Mouse (Mus musculus) spleen, adult 12 weeks (tissue): ENCODE results near the gene Setd3.
"Not testable (repeated sequence)": the region's sequence is repeated elsewhere in the genome, so short reads cannot be mapped to it uniquely, and the experiment has no call there.

Experiments
- DNase-seq: peaks from one replicate; pipeline ENCODE4 v3.0.0; 2022; ENCODE audit warnings: low spot score

Gene Setd3

GRCm38 (mm10) chr12:108143624-108144498 is 35.3 kb downstream of the Setd3 start:
- DNase-seq = no peak

- no peak for DNase-seq
These were observed 43.4 kb downstream of the Setd3 start for GRCm38 (mm10) chr12:108135610-108136208.

DNA sequence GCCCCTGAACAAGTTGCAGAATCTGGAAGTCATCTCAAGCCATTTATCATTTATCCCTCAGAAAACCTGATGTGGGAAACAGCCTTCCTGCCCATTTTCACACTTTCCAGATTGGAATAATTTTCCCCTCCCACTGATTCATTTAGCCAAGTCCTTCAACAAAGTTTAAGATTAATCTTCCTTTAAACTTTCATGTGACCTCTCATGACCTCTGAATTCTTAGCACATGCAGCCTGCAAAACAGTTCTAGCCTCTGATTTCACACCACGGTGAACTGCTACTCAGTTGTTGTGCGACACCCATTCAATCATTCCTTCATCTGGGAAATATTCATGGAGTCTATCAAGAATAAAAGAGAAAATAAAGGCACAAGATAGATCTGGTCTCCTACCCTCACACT is 45.9 kb downstream of the Setd3 start:
- DNase-seq = no peak

DNA sequence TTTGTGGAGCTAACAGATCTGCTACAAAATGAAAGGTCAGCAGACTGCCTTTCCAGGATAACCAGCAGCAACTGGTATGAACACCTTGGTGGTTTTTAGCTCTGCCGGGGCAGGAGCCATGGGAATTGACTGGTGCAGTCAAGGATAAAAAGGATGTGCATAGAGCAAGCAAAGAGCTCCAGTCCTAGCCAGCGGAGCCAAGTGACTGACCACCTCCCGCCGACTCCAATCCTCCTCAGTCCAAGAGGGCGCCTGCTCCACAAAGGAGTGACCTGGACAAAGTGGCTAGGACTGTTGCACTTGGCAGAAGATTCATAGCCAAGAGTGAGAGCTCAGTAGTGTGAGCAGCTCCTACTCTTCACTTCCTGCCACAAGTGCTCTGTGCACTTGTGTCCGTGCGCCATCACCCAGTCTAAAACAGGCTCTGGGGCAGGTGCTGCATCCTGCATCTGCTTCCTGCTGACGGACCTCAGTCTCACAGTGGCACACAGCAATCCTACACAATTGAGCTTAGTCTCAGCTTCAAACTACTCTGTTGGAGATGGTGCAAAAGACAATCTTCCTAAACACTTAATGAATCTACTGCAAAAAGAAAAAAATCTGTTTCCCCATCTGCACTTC is 46.6 kb downstream of the Setd3 start:
- DNase-seq = no peak

- no peak for DNase-seq
These were observed 57.8 kb downstream of the Setd3 start for GRCm38 (mm10) chr12:108121288-108121687.

- DNase-seq = no peak
These were observed 58.7 kb downstream of the Setd3 start for GRCm38 (mm10) chr12:108120434-108120833.

DNA sequence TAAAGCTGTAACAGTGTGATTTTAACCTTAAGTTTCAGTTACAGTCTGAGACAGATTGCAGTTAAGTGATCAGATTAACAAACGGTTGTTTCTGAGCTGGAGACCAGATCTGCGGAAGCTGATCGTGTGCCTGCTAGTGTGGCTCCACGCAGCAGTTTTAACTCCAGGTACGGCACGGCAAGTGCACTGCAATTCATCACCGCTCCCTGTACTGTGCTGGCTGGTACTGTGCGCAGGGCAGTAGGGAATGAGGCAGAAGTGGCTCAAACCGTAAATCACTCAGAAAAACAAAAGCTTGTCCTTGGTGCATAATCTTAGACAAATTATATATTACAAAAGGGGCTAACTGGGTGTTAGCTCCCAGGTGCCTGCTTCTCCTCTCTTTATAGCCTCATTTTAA is 59.2 kb downstream of the Setd3 start:
- DNase-seq = no peak

DNA sequence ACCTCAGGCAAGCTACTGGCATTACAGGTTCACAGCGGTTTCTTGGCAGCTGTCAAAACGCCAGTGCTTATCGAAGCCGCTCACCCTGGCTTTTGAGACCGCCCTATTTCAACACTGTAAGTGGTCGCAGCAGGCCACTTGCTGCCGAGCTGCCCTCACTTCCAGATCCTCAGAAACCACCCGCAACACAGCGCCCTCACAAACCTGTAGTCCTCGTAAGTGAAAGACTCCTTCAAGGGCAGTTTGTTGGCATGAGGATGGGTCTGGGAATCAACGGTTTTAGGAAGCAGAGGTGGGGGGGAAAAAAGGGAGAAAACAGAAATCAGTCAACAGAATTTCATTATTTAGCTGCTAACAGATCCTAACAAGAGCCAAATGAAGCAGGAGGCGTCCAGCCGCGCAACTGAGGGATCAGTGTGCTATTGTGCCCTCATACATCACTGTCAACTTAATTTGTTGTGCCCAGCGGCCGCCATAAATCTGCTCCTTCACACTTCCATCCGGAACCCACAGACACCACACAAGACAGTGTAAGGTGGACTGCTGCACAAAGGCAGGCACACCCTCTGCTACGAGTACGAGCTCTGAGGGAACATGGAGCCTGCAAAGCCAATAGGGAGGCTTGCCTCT is 60.1 kb downstream of the Setd3 start:
- no peak for DNase-seq

GRCm38 (mm10) chr12:108118503-108118901 is 60.6 kb downstream of the Setd3 start:
- DNase-seq = no peak

DNA sequence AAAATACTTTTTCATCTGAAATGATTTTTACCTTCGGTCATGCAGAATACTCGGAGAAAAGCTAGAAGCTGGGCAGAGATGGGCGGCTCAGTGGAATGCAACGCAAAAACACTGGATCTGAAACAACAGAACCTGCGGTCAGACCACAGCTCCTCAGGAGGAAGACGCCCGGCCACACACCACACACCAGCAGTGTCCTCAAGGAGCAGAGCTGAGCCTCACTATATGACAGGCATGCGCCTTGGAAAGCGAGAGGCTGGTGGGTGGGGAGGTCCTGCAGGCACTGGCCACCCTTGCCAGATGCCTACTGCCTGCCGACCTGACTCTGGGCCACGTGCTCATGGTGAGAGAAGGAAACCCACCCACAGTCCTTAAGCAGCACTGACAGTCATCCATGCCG is 67.9 kb downstream of the Setd3 start:
- no peak for DNase-seq

DNA sequence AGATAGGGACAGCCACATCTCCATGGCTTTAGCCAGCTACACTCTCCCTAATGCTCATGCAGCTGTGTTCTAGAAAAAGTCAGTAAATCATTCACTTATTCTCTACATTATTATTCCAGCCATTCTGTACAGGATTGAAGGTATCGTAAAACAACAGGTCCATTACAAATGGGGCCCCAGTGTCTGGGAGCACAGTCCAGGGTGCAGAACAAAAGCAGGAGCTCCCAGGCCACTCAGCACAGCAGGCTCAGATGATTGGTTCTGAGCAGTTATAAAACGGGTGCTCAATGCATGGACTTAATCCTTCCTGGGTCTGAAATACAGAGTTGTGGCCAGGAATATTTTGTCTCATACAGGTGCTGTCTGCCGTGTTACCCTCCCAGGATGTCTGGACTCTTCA is 68.4 kb downstream of the Setd3 start:
- no peak for DNase-seq

GRCm38 (mm10) chr12:108109732-108110131 is 69.4 kb downstream of the Setd3 start:
- DNase-seq = no peak

- DNase-seq = not testable (repeated sequence)
These were observed 70.5 kb downstream of the Setd3 start for GRCm38 (mm10) chr12:108108591-108108990.

DNA sequence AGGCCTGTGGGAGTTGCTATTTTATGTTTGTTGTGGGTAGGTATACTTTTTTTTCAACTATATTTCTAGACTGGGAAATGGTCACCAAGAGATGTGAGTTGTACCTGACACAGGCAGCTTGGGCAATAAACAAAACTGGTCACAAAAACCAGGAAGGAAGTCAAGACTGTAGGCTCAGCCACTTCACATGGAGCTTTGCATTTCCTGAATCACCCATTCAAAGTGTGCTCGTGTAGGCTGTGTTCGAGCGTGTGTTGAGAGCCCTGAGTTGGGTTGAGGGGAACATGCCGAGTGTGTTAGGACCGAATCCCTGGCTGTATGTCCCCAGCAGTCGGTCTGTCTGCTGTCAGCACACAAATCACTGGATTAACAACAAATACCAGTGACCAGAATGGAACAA is 75.8 kb downstream of the Setd3 start:
- DNase-seq = no peak

- no peak for DNase-seq
These were observed 77.0 kb downstream of the Setd3 start for GRCm38 (mm10) chr12:108102119-108102518.

DNA sequence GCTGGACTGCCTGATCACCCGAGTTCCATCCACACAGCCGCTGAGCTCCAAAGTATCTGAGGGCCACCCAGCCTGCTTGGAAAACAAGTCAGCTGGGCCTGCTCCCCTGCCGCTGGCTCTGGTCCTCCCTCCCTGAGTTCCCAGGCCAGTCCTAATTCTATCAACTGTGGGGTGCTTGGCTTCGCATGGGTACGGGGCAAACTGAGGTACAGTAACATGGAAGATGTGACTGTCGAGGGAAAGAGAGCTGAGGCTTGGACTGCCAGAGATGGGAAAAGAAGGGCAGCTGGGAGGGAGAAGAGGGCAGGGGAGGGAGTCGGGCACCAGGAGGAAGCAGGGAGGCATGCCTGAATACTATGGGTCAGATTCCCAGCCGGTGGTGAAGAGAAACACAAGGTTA is 78.9 kb downstream of the Setd3 start:
- no peak for DNase-seq

GRCm38 (mm10) chr12:108098201-108098980 is 80.7 kb downstream of the Setd3 start:
- no peak for DNase-seq

DNA sequence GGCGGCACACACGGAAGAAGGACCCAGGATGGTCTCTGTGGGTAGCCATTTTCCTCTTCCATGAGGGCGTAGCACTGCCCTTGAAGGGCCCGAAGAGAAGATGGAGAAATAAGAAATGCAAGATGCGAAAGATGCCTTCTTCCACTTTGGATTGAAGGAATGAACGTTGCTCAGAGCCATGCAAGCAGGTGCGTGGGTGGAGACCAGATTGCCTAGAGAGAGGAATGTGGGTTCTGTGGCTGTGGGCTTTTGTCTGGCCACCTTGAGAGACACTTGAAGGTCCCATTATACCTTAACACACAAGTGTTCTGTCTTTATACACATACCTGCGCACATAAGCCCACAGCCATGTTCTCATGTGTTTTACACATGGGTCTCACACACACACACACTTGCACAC is 81.5 kb downstream of the Setd3 start:
- DNase-seq = no peak

DNA sequence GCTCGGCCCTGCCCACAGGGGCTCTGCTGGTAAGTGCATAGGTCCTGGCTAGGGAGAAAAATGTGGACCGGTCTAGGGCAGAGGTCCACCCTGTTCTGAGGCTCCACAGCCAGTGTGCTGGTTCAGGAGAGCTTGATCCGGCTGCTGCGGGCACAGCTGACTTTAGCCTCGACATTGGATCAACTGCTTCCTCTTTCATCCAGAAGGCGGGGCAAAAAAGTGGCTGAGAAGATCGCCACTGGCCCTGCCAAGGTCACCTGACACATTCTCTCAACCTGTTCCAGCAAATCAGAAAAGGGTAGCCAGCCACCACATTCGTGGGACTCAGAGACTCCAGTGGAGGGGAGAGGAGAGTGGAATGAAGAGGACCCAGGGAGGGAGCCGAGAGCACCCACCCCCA is 90.9 kb downstream of the Setd3 start:
- no peak for DNase-seq

DNA sequence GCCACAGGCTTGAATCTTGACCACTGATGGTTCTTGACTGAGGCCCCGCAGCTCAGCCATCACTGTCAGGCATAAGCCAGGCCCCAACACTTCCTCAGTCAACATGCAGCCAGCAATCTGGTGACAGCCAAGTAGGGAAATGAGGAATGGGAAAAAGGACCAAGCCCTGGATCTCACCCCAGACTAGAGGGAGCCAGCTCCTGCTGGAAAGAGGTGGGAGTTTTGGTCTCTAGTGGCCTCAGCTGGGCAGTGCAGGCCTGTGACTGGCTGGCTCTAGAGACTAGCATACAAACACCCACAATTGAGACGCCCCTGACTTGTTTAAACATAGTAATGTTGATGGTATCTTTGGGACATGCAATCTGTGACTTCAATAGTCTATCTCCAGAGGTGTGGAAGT is 91.6 kb downstream of the Setd3 start:
- no peak for DNase-seq

GRCm38 (mm10) chr12:108078122-108078752 is 100.9 kb downstream of the Setd3 start:
- DNase-seq = no peak
